Mouse (Mus musculus): ENCODE results near the gene Crtc3. TPM values are rescaled to one million over a fixed set of nuclear protein-coding genes. Genes with fewer than 3 reads are reported as not detected.
A peak's percentile ranks its signal among the peaks of the same experiment; 100 is the strongest.

The Crtc3 gene
- polyA plus RNA-seq, 1 experiment = 9.5 TPM

DNA sequence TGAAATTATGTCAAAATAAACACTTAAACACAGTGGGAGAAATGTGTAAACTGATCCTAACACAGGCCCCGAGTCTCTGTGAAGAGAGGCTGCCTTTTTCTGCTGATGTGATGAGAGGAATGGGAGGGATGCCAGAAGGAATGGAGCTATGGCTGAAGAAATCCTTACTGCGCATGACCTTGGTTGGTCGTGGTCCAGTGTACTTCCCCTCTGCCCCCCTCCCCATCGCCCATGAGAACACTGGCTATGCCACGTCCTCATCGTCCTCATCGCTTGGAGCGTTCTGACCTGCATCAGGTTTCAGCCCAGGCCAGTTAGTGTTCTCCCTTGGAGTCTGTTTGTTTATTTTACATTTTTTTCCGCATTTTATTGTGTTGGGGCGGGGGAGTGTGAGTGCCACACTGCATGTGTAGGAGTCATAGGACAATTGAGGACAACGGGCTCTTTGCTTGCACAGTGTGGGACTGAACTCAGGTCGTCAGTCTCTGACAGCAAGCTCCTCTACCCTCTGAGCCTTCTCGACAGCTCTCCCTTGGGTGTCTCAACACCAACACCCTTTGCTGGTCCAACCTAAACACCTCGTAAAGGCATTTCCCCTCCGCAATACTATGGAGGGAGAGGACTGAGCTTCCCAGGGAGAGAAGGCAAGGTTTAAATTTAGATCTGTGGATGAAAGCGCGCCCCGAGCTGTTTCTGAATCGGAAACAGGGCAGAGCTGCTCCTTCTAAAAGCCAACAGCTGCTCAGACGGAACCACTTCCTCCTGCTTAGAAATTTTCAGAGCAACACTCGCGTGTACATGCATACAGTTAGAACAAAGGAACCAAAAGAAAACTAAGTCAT lies 134.3 kb downstream of the Crtc3 start:
- no peak overlapping the region for H3K4me3 ChIP-seq (ENCODE audit: insufficient read depth, low read depth, low read length)
- H3K27ac ChIP-seq (replicated peaks; ENCODE audit: low read depth, low read length) = 0 out of 2 replicates have a peak overlapping the region, but pooled peaks have one; percentile 10
- no peaks in the 10 kb centered on the region for H3K4me1 ChIP-seq (ENCODE audit: control insufficient read depth, insufficient read depth, insufficient read length, low read length)

DNA sequence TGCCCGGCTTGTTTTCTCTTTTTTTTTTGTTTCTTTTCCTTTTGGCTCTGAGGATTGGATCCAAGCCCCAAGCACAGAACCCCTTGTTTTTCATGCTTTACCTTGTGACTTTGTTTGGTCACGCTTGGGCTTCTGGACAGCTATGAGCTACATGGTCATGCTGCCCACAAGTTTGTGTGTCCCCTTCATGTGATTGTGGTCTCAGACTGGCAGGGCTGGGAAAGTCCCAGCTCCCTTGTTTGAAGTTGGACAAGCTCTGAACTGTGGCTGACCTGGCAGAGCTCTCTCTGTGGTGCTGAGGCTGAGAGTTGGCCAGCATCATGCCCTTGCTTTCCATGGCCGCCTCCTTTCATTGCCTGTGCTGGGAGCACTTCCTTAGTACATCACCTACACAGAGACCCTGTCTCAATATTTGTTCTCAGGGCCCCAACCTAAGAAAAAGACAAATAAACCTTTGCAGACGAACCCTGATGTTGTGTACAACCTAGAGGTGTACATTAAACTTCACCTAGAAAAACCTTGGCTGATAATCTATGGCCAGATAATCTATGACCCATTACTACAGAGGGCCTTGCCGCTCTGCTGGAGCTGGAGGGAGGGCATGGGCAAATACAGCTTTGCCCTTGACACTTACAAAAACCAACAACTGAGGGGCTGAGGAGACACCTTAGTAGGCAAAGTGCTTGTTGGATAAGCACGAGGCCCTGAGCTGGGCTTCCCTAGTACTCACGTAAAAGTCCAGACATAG lies 140.0 kb downstream of the Crtc3 start:
- no peak overlapping the region for H3K4me3 ChIP-seq (ENCODE audit: insufficient read depth, low read depth, low read length)
- H3K27ac ChIP-seq (replicated peaks; ENCODE audit: low read depth, low read length) = no peak overlapping the region
- H3K4me1 ChIP-seq (ENCODE audit: control insufficient read depth, insufficient read depth, insufficient read length, low read length) = no peaks in the 10 kb centered on the region

DNA sequence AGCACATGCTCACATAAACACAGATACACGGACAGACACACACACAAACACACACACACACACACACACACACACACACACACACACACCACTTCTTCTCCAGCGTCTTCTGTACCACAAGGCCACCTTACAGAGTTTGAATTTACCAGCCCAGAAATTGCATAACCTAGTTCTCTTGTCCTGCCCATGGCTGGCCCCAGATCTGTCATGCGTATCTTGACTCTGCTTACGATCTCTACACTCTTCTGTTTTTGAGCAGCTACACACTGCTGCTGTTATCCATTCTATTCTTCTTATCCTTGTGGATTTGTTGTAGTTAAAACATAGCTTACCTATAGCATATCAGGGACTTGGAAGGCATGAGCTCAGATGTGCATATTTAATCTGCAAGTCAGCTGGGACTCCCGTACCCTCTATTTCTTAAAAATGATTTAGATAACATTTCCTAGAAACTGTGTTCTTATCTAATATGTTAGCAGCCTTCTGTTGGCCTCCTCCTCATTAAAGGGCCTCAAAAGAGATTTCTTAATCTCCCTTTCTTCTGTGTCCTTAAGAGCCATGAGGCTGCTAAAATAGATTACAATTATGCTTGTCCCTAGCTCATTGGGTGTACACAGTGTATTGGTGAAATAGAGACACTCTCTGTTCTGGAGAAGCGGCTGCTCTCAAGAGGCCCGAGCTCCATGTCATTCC lies 146.4 kb downstream of the Crtc3 start:
- Histone ChIP-seq H3K4me1 (ENCODE audit: control insufficient read depth, insufficient read depth, insufficient read length, low read length) (no peaks in the 10 kb centered on the region), H3K4me3 (ENCODE audit: insufficient read depth, low read depth, low read length) (no peak overlapping the region), H3K27ac (replicated peaks; ENCODE audit: low read depth, low read length) (no peak overlapping the region)

DNA sequence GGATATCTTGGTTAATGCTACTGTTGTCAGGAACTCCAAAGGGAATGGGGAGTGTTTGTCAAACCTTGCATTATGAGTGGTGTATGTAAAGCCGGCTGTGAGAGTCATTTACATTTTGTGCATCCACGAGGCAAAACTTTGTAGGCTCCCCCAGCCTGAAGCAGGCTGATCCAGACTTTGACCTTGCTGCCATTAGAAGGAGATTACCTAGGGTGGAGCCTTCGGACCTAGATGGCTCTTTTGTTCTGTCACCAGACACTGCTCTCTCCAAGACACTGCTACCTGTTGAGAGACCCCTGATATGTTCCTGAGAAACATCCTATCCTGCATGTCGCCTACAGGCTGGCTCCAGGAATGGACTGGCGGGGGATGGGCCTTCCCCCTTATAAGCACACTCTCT lies 149.1 kb downstream of the Crtc3 start:
- no peak overlapping the region for H3K4me3 ChIP-seq (ENCODE audit: insufficient read depth, low read depth, low read length)
- H3K27ac ChIP-seq (replicated peaks; ENCODE audit: low read depth, low read length) = no peak overlapping the region
- H3K4me1 ChIP-seq (ENCODE audit: control insufficient read depth, insufficient read depth, insufficient read length, low read length) = no peaks in the 10 kb centered on the region

Other genes starting within 250 kb of the Crtc3 start
- 1.2 and 2.1 TPM in 2 replicates for gene Blm, start 153.8 kb downstream of the Crtc3 start, polyA plus RNA-seq (2012; ENCODE audit: insufficient read depth, insufficient read length, missing spikeins)
- 27.3 and 27.9 TPM in 2 replicates for gene Iqgap1, start 137.1 kb upstream of the Crtc3 start, polyA plus RNA-seq (2012; ENCODE audit: insufficient read depth, insufficient read length, missing spikeins)
- gene Zscan2, start 172.0 kb upstream of the Crtc3 start, polyA plus RNA-seq (2012; ENCODE audit: insufficient read depth, insufficient read length, missing spikeins) = 1.5 TPM in 1 of 2 replicates, not detected in the other
- 10.4 and 19.3 TPM in 2 replicates for gene Wdr73, start 212.4 kb upstream of the Crtc3 start, polyA plus RNA-seq (2012; ENCODE audit: insufficient read depth, insufficient read length, missing spikeins)
- 7.3 and 9.1 TPM in 2 replicates for gene Nmb, start 216.2 kb upstream of the Crtc3 start, polyA plus RNA-seq (2012; ENCODE audit: insufficient read depth, insufficient read length, missing spikeins)

Measured in brown adipose tissue, adult 24 weeks (tissue).